Mouse (Mus musculus): Measurements from ENCODE around the gene Gabrr3. TPM values are rescaled to one million over a fixed set of nuclear protein-coding genes. Genes with fewer than 3 reads are reported as not detected.
"Not testable (repeated sequence)": the region's sequence is repeated elsewhere in the genome, so short reads cannot be mapped to it uniquely, and the experiment has no call there.

Gene Gabrr3
- polyA plus RNA-seq, 1 experiment from 2014 or later: not detected

- Histone ChIP-seq H3K4me3 (ENCODE audit: inconsistent target) (no peak overlapping the region), H3K27ac (no peak overlapping the region), H3K79me2 (ENCODE audit: inconsistent target) (no peaks in the 10 kb centered on the region), H3K36me3 (ENCODE audit: inconsistent target) (no peaks in the 10 kb centered on the region)
- WGBS (ENCODE audit: missing documents): 94% methylated on average over 7 of the region's 7 CpGs
Measured at GRCm38 (mm10) chr16:59444880-59445559, 37.9 kb downstream of the Gabrr3 start.

- Histone ChIP-seq H3K36me3 (ENCODE audit: inconsistent target) (no peaks in the 10 kb centered on the region), H3K4me3 (ENCODE audit: inconsistent target) (no peak overlapping the region), H3K27ac (no peak overlapping the region), H3K79me2 (ENCODE audit: inconsistent target) (no peaks in the 10 kb centered on the region)
- 100% methylated on average over 1 of the region's 1 CpGs for WGBS (ENCODE audit: missing documents)
Measured at GRCm38 (mm10) chr16:59448181-59448580, 41.0 kb downstream of the Gabrr3 start.

GRCm38 (mm10) chr16:59449092-59449491 is 42.0 kb downstream of the Gabrr3 start:
- no peaks in the 10 kb centered on the region for H3K36me3 ChIP-seq (ENCODE audit: inconsistent target)
- H3K79me2 ChIP-seq (ENCODE audit: inconsistent target): no peaks in the 10 kb centered on the region
- no peak overlapping the region for H3K27ac ChIP-seq
- H3K4me3 ChIP-seq (ENCODE audit: inconsistent target): no peak overlapping the region

GRCm38 (mm10) chr16:59451813-59452212 is 44.7 kb downstream of the Gabrr3 start:
- no peaks in the 10 kb centered on the region for H3K36me3 ChIP-seq (ENCODE audit: inconsistent target)
- WGBS (ENCODE audit: missing documents): 79% methylated on average over 5 of the region's 5 CpGs
- H3K79me2 ChIP-seq (ENCODE audit: inconsistent target): no peaks in the 10 kb centered on the region
- H3K27ac ChIP-seq: no peak overlapping the region
- no peak overlapping the region for H3K4me3 ChIP-seq (ENCODE audit: inconsistent target)

- not testable (repeated sequence) for H3K36me3 ChIP-seq (ENCODE audit: inconsistent target); H3K27ac ChIP-seq; H3K79me2 ChIP-seq (ENCODE audit: inconsistent target); H3K4me3 ChIP-seq (ENCODE audit: inconsistent target)
- 10% methylated on average over 2 of the region's 5 CpGs for WGBS (ENCODE audit: missing documents)
Measured at GRCm38 (mm10) chr16:59459259-59459861, 52.2 kb downstream of the Gabrr3 start.

- no peaks in the 10 kb centered on the region for H3K36me3 ChIP-seq (ENCODE audit: inconsistent target)
- no peak overlapping the region for H3K4me3 ChIP-seq (ENCODE audit: inconsistent target)
- 92% methylated on average over 4 of the region's 4 CpGs for WGBS (ENCODE audit: missing documents)
- no peaks in the 10 kb centered on the region for H3K79me2 ChIP-seq (ENCODE audit: inconsistent target)
- no peak overlapping the region for H3K27ac ChIP-seq
Measured at GRCm38 (mm10) chr16:59463567-59463966, 56.4 kb downstream of the Gabrr3 start.

GRCm38 (mm10) chr16:59463973-59464372 is 56.8 kb downstream of the Gabrr3 start:
- H3K36me3 ChIP-seq (ENCODE audit: inconsistent target): no peaks in the 10 kb centered on the region
- no peaks in the 10 kb centered on the region for H3K79me2 ChIP-seq (ENCODE audit: inconsistent target)
- WGBS (ENCODE audit: missing documents): 93% methylated on average over 6 of the region's 6 CpGs
- no peak overlapping the region for H3K4me3 ChIP-seq (ENCODE audit: inconsistent target)
- H3K27ac ChIP-seq: no peak overlapping the region

- peaks cover 29% of the 10 kb centered on the region for H3K79me2 ChIP-seq (ENCODE audit: inconsistent target)
- H3K4me3 ChIP-seq (ENCODE audit: inconsistent target): no peak overlapping the region
- no peaks in the 10 kb centered on the region for H3K36me3 ChIP-seq (ENCODE audit: inconsistent target)
- WGBS (ENCODE audit: missing documents): 91% methylated on average over 1 of the region's 1 CpGs
- no peak overlapping the region for H3K27ac ChIP-seq
Measured at GRCm38 (mm10) chr16:59469846-59470245, 62.7 kb downstream of the Gabrr3 start.

- WGBS (ENCODE audit: missing documents): 0% methylated on average over 56 of the region's 56 CpGs
Measured at GRCm38 (mm10) chr16:59471637-59472278, 64.6 kb downstream of the Gabrr3 start, which contains the start of gene Riox2. Gene Riox2 (plus strand): TSS chr16:59471775.

GRCm38 (mm10) chr16:59472546-59472945 is 65.4 kb downstream of the Gabrr3 start:
- H3K36me3 ChIP-seq (ENCODE audit: inconsistent target): peaks cover 18% of the 10 kb centered on the region; the same call in 1 of the 2 replicates
- WGBS (ENCODE audit: missing documents): 66% methylated on average over 6 of the region's 6 CpGs
- peaks cover 37% of the 10 kb centered on the region for H3K79me2 ChIP-seq (ENCODE audit: inconsistent target)
- H3K27ac ChIP-seq: no peak overlapping the region
- peak overlapping the region; percentile 69 for H3K4me3 ChIP-seq (ENCODE audit: inconsistent target)

More at GRCm38 (mm10) chr16:59471637-59472278, 64.6 kb downstream of the Gabrr3 start, which contains the start of gene Riox2:
- peaks cover 37% of the 10 kb centered on the region for H3K79me2 ChIP-seq (ENCODE audit: inconsistent target)
- H3K27ac ChIP-seq: peak within 1 kb of the TSS; percentile 24; the same call in 1 of the 2 replicates
- peak within 1 kb of the TSS; percentile 69 for H3K4me3 ChIP-seq (ENCODE audit: inconsistent target)
- H3K36me3 ChIP-seq (ENCODE audit: inconsistent target): peaks cover 16% of the 10 kb centered on the region; the same call in 1 of the 2 replicates

- H3K27ac ChIP-seq: no peak overlapping the region
- peaks cover 37% of the 10 kb centered on the region for H3K79me2 ChIP-seq (ENCODE audit: inconsistent target)
- no peak overlapping the region for H3K4me3 ChIP-seq (ENCODE audit: inconsistent target)
- WGBS (ENCODE audit: missing documents): 71% methylated on average over 1 of the region's 1 CpGs
- peaks cover 35% of the 10 kb centered on the region for H3K36me3 ChIP-seq (ENCODE audit: inconsistent target)
Measured at GRCm38 (mm10) chr16:59474788-59475187, 67.7 kb downstream of the Gabrr3 start.

- Histone ChIP-seq H3K36me3 (ENCODE audit: inconsistent target) (peaks cover 65% of the 10 kb centered on the region), H3K27ac (no peak overlapping the region), H3K79me2 (ENCODE audit: inconsistent target) (peaks cover 27% of the 10 kb centered on the region), H3K4me3 (ENCODE audit: inconsistent target) (no peak overlapping the region)
- 79% methylated on average over 3 of the region's 3 CpGs for WGBS (ENCODE audit: missing documents)
Measured at GRCm38 (mm10) chr16:59477955-59478354, 70.8 kb downstream of the Gabrr3 start.

- Histone ChIP-seq H3K4me3 (ENCODE audit: inconsistent target) (no peak overlapping the region), H3K27ac (no peak overlapping the region), H3K79me2 (ENCODE audit: inconsistent target) (no peaks in the 10 kb centered on the region), H3K36me3 (ENCODE audit: inconsistent target) (peaks cover 76% of the 10 kb centered on the region)
- WGBS (ENCODE audit: missing documents): 82% methylated on average over 7 of the region's 7 CpGs
Measured at GRCm38 (mm10) chr16:59487239-59487638, 80.1 kb downstream of the Gabrr3 start.

GRCm38 (mm10) chr16:59487975-59488548 is 80.9 kb downstream of the Gabrr3 start:
- peaks cover 76% of the 10 kb centered on the region for H3K36me3 ChIP-seq (ENCODE audit: inconsistent target)

GRCm38 (mm10) chr16:59493199-59493598 is 86.1 kb downstream of the Gabrr3 start:
- H3K79me2 ChIP-seq (ENCODE audit: inconsistent target): no peaks in the 10 kb centered on the region
- peaks cover 78% of the 10 kb centered on the region for H3K36me3 ChIP-seq (ENCODE audit: inconsistent target)
- no peak overlapping the region for H3K27ac ChIP-seq
- 95% methylated on average over 13 of the region's 14 CpGs for WGBS (ENCODE audit: missing documents)
- H3K4me3 ChIP-seq (ENCODE audit: inconsistent target): no peak overlapping the region

More at GRCm38 (mm10) chr16:59487975-59488548, 80.9 kb downstream of the Gabrr3 start:
- no peak overlapping the region for H3K4me3 ChIP-seq (ENCODE audit: inconsistent target)
- WGBS (ENCODE audit: missing documents): 96% methylated on average over 9 of the region's 9 CpGs
- H3K79me2 ChIP-seq (ENCODE audit: inconsistent target): no peaks in the 10 kb centered on the region
- no peak overlapping the region for H3K27ac ChIP-seq
